ENCODE assay signal across 22 mouse cellular contexts in the genomic region with DNA sequence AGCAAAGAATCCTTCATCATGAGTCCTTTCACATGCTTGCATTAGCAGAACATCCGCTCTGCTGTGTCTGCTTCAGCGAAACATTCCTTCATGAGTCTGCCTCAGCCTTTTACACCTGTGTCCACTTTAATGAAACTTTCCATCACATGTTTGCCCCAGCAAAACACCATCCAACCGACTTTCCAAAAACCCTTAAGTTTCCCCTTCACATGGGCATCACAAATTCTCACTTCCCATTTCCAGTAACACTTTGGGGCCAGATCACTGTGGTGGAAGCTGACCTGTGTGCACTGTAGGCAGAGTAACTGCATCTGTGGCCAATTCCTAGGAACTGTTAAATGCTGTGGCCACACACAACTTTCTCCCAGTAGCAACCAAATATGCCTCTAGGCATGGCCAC.
"Had no signal": no experiment of that assay in that cellular context is flagged by ENCODE, and none has a peak within 500 bp of the region (broad histone marks: within the 10 kb centered on the region; RNA-seq: fewer than 3 reads in every experiment).

No protein-coding gene starts in this region.

- ATAC-seq: liver, postnatal 0 days; lung, postnatal 0 days; midbrain, embryonic 16.5 days had no signal

- H3K9ac ChIP-seq: liver, postnatal 0 days; lung, embryonic 15.5 days; midbrain, embryonic 12.5 days; neural tube, embryonic 13.5 days; neural tube, embryonic 15.5 days had no signal

- H3K9me3 ChIP-seq: lung, embryonic 15.5 days; midbrain, embryonic 10.5 days; midbrain, embryonic 12.5 days; neural tube, embryonic 13.5 days; neural tube, embryonic 15.5 days had no signal

- H3K4me1 ChIP-seq: lung, embryonic 15.5 days; midbrain, embryonic 10.5 days; midbrain, embryonic 12.5 days; neural tube, embryonic 13.5 days; neural tube, embryonic 15.5 days had no signal

- H3K4me3 ChIP-seq: lung, embryonic 15.5 days; midbrain, embryonic 10.5 days; midbrain, embryonic 12.5 days; myocyte; neural tube, embryonic 13.5 days; neural tube, embryonic 15.5 days had no signal

- DNase-seq: liver, postnatal 0 days; lung, adult 2 months; lung, postnatal 14 days; lung, postnatal 36 days; midbrain, embryonic 14.5 days; retina, postnatal 1 day; right cerebral cortex, adult 18-20 months; right cerebral cortex, postnatal 25 days; right cerebral cortex, postnatal 4 days; spleen, adult 18-20 months; thymus, adult 18-20 months; thymus, postnatal 14 days; thymus, postnatal 36 days had no signal

- H3K36me3 ChIP-seq: lung, embryonic 15.5 days; midbrain, embryonic 10.5 days; midbrain, embryonic 12.5 days; neural tube, embryonic 13.5 days; neural tube, embryonic 15.5 days had no signal

- H3K4me2 ChIP-seq: lung, embryonic 15.5 days; midbrain, embryonic 12.5 days; neural tube, embryonic 13.5 days; neural tube, embryonic 15.5 days had no signal

- H3K27ac ChIP-seq: lung, embryonic 15.5 days; macrophage; midbrain, embryonic 10.5 days; midbrain, embryonic 12.5 days; neural tube, embryonic 13.5 days; neural tube, embryonic 15.5 days had no signal

- H3K27me3 ChIP-seq: lung, embryonic 15.5 days; midbrain, embryonic 12.5 days; neural tube, embryonic 13.5 days; neural tube, embryonic 15.5 days had no signal
